Mouse (Mus musculus) CH12.LX (cell line): Measurements from ENCODE around the gene Gm10439. TPM values are rescaled to one million over a fixed set of nuclear protein-coding genes. Genes with fewer than 3 reads are reported as not detected.
"Not testable (repeated sequence)": the region's sequence is repeated elsewhere in the genome, so short reads cannot be mapped to it uniquely, and the experiment has no call there.

ENCODE experiments used
- DNase-seq: peaks from one replicate; pipeline ENCODE4 v3.0.0-alpha.2; 2013; ENCODE audit errors: extremely low read depth
- H3K27ac ChIP-seq: 2 replicates; pipeline ENCODE4 v1.5.1; 2012; ENCODE audit warnings: low read depth, mild to moderate bottlenecking, control low read depth, moderate library complexity; ENCODE audit not compliant: insufficient read depth
- H3K27me3 ChIP-seq: replicated peaks from 2 replicates; pipeline ENCODE3; 2012; ENCODE audit warnings: inconsistent platforms
- H3K36me3 ChIP-seq, 2 experiments: replicated peaks in 1 of 2; 2 replicates each; pipeline versions ENCODE3 to v1.6.1; 2012; ENCODE audit warnings: inconsistent platforms in 1 of 2, low read length in 1 of 2, mild to moderate bottlenecking in 1 of 2, mixed read lengths in 1 of 2, moderate library complexity in 1 of 2; ENCODE audit not compliant: control insufficient read depth in 1 of 2, insufficient read depth in 1 of 2
- H3K4me1 ChIP-seq, 2 experiments: 2 replicates each; pipeline ENCODE4 v1.6.1; 2012; ENCODE audit warnings: inconsistent platforms in 1 of 2, moderate library complexity in 1 of 2; ENCODE audit not compliant: insufficient read depth in 2 of 2, control insufficient read depth in 1 of 2
- H3K4me2 ChIP-seq: 2 replicates; pipeline ENCODE4 v1.6.1; 2012; ENCODE audit warnings: low read depth, mild to moderate bottlenecking, control low read depth; ENCODE audit not compliant: poor library complexity, insufficient read depth, severe bottlenecking
- H3K4me3 ChIP-seq, 3 experiments: fragments of 150-350 bp in 1 of 3; sonication (generic) in 1 of 3; replicated peaks in 1 of 3; 2 replicates each; pipeline versions ENCODE3 to v1.5.1; 2011 to 2012; ENCODE audit warnings: low read depth in 2 of 3, low read length in 2 of 3, mild to moderate bottlenecking in 2 of 3, moderate library complexity in 2 of 3, control low read depth in 1 of 3, improper control_type of control experiment in 1 of 3, inconsistent platforms in 1 of 3, mixed read lengths in 1 of 3; ENCODE audit not compliant: poor library complexity in 1 of 3
- H3K79me2 ChIP-seq: replicated peaks from 2 replicates; pipeline ENCODE4 v1.6.1; 2012; ENCODE audit warnings: mild to moderate bottlenecking, moderate library complexity; ENCODE audit not compliant: control insufficient read depth, poor library complexity, insufficient read depth, severe bottlenecking; ENCODE audit errors: extremely low read depth
- H3K9ac ChIP-seq: 2 replicates; pipeline ENCODE4 v1.6.1; 2012; ENCODE audit warnings: low read depth, mild to moderate bottlenecking, control low read depth, moderate library complexity; ENCODE audit not compliant: insufficient read depth
- H3K9me3 ChIP-seq: replicated peaks from 2 replicates; pipeline ENCODE3; 2012; ENCODE audit warnings: low read length, inconsistent platforms, mixed read lengths
- dilution Hi-C: fragments of 300-500 bp; cut with MboI; formaldehyde crosslinking; loops from 2 replicates; pipeline ENCODE4 v1.14.3; 2020; ENCODE audit warnings: low sequenced_read_pairs; ENCODE audit not compliant: extremely low pct_unique_long_range_greater_than_20kb, extremely low pct_ligation_motif_present
- in situ Hi-C: fragments of 300-500 bp; cut with MboI; formaldehyde crosslinking; loops from 3 replicates; pipeline ENCODE4 v1.14.3; 2019; ENCODE audit warnings: low sequenced_read_pairs, low pct_ligation_motif_present, low pct_unique_long_range_greater_than_20kb, mixed read lengths
- polyA plus RNA-seq: library from polyadenylated mRNA; unstranded; fragments of >175 nt; gene quantifications from 2 replicates; pipeline ENCODE4 v1.2.1, GENCODE M21; 2012; ENCODE audit warnings: low read depth; ENCODE audit not compliant: insufficient read length
- total RNA-seq, 2 experiments: library from RNA; depleted of rRNA; stranded (reverse); fragments of 300-350 nt in 1 of 2; fragments of >200 nt in 1 of 2; gene quantifications; 2 replicates each; pipeline ENCODE4 v1.2.3; 2012 to 2014

Gm10439 gene
- total RNA-seq (2012; rRNA removed) (not detected in 2 replicates), total RNA-seq (2014; rRNA removed) (not detected in 2 replicates), polyA plus RNA-seq (not detected in 2 replicates)

- DNase-seq, H3K9me3 ChIP-seq, H3K27me3 ChIP-seq, H3K4me1 ChIP-seq, H3K4me2 ChIP-seq, in situ Hi-C loops, H3K27ac ChIP-seq, H3K4me3 ChIP-seq, dilution Hi-C loops, H3K36me3 ChIP-seq, H3K79me2 ChIP-seq, H3K9ac ChIP-seq: not testable (repeated sequence)
Measured at GRCm38 (mm10) chrX:149594270-149594669, at the start of gene Gm10439. Gene Gm10439 (plus strand): TSS chrX:149594570.

Other genes starting within 250 kb of the Gm10439 start
- not detected in 2 replicates for gene Gm15085, start 147.0 kb upstream of the Gm10439 start, total RNA-seq (2012; rRNA removed)
- not detected in 2 replicates for gene Gm15085, start 147.0 kb upstream of the Gm10439 start, total RNA-seq (2014; rRNA removed)
- gene Gm15085, start 147.0 kb upstream of the Gm10439 start, polyA plus RNA-seq = not detected in 2 replicates
- gene Gm15097, start 189.9 kb downstream of the Gm10439 start, total RNA-seq (2012; rRNA removed) = not detected in 2 replicates
- not detected in 2 replicates for gene Gm15097, start 189.9 kb downstream of the Gm10439 start, total RNA-seq (2014; rRNA removed)
- gene Gm15097, start 189.9 kb downstream of the Gm10439 start, polyA plus RNA-seq = not detected in 2 replicates